Mouse (Mus musculus): ENCODE measurements at regions not wholly inside any gene's neighbourhood (a gene's known extent, or its start where the extent isn't known, plus 50 kb on each side); places are given as distances from the start of the nearest gene placed in this dataset.

GRCm38 (mm10) chr16:97304156-97304735 is 52.3 kb upstream of the Bace2 start:
- DNase-seq (ENCODE audit: low spot score in 2 of 2) = peak in 1 of 2 experiments; percentile 9
